Comparison of ENCODE assay signal across 8 mouse cellular contexts in genomic region chr11:103333719-103334398, GRCm38 (mm10). TPM values are rescaled to one million over a fixed set of nuclear protein-coding genes. Genes with fewer than 3 reads are reported as not detected.
DNase-seq lines count a peak whose midpoint lies in the region; ATAC-seq and TF ChIP-seq lines count a peak whose summit lies in the region.

No protein-coding gene starts in this region.

- no peaks in the 10 kb centered on the region for H3K9me3 ChIP-seq in heart, embryonic 11.5 days (replicated peaks; ENCODE audit: control insufficient read depth, low read length)
- no peaks in the 10 kb centered on the region for H3K9me3 ChIP-seq in kidney, embryonic 16.5 days (ENCODE audit: low read length)

- DNase-seq in urinary bladder, postnatal 14 days (ENCODE audit: low spot score), result peak; percentile 70
- no peak for DNase-seq in urinary bladder, adult 18-20 months (ENCODE audit: low spot score in 2 of 2)
- peak; percentile 69 to 74 for DNase-seq in cerebellum, postnatal 36 days
- DNase-seq in lung, postnatal 4 days, result peak; percentile 52 to 54
- no peak for DNase-seq in frontal cortex, postnatal 25 days (ENCODE audit: low spot score in 2 of 2)

- H3K4me3 ChIP-seq in heart, embryonic 11.5 days (ENCODE audit: low read depth, low read length), result peak overlapping the region; percentile 38
- peak overlapping the region; percentile 23; the same call in 1 of the 2 replicates for H3K4me3 ChIP-seq in kidney, embryonic 16.5 days (ENCODE audit: low read length)
- peak overlapping the region; percentile 16; the same call in 1 of the 2 replicates for H3K4me3 ChIP-seq in testis, adult 2 months (ENCODE audit: control insufficient read depth, low read depth, low read length)

- peaks cover 10% of the 10 kb centered on the region; the same call in 1 of the 2 replicates for H3K4me1 ChIP-seq in heart, embryonic 11.5 days (ENCODE audit: control insufficient read depth, insufficient read depth, low read length)
- H3K4me1 ChIP-seq in kidney, embryonic 16.5 days (ENCODE audit: insufficient read depth, low read length), result peaks cover 21% of the 10 kb centered on the region
- H3K4me1 ChIP-seq in testis, adult 2 months (ENCODE audit: control insufficient read depth, insufficient read depth, low read length), result peaks cover 14% of the 10 kb centered on the region

- H3K9ac ChIP-seq in heart, embryonic 11.5 days (ENCODE audit: low read depth, low read length), result no peak overlapping the region
- H3K9ac ChIP-seq in kidney, embryonic 16.5 days (replicated peaks; ENCODE audit: low read length), result 0 out of 2 replicates have a peak overlapping the region, but pooled peaks have one; percentile 2

- H3K27me3 ChIP-seq in heart, embryonic 11.5 days (ENCODE audit: control insufficient read depth, insufficient read depth, low read length), result peaks cover 26% of the 10 kb centered on the region
- H3K27me3 ChIP-seq in kidney, embryonic 16.5 days (ENCODE audit: insufficient read depth, low read length), result peaks cover 10% of the 10 kb centered on the region
- H3K27me3 ChIP-seq in testis, adult 2 months (ENCODE audit: control insufficient read depth, insufficient read depth, low read length), result no peaks in the 10 kb centered on the region

- peak; percentile 42; the same call in 1 of the 2 replicates for TF ChIP-seq CTCF in testis, adult 2 months (IDR thresholded peaks at IDR 0.05; ENCODE audit: control insufficient read depth, insufficient read depth, insufficient replicate concordance, low read depth, low read length)

- no peak for TF ChIP-seq POLR2A in testis, adult 2 months (IDR thresholded peaks at IDR 0.05; ENCODE audit: control insufficient read depth, low read depth, low read length)

- no peak overlapping the region for H3K27ac ChIP-seq in heart, embryonic 11.5 days (ENCODE audit: low read depth, low read length)
- no peak overlapping the region for H3K27ac ChIP-seq in kidney, embryonic 16.5 days (ENCODE audit: low read length)
- H3K27ac ChIP-seq in testis, adult 2 months (ENCODE audit: control insufficient read depth, insufficient read depth, low read depth, low read length), result no peak overlapping the region

- WGBS in heart, embryonic 11.5 days (ENCODE audit: insufficient replicate concordance), result 18% methylated on average over 40 of the region's 40 CpGs
- 18% methylated on average over 40 of the region's 40 CpGs for WGBS in kidney, embryonic 16.5 days

- no peaks in the 10 kb centered on the region for H3K36me3 ChIP-seq in heart, embryonic 11.5 days (ENCODE audit: control insufficient read depth, insufficient read depth, low read length)
- no peaks in the 10 kb centered on the region for H3K36me3 ChIP-seq in kidney, embryonic 16.5 days (ENCODE audit: insufficient read depth, low read length)
- H3K36me3 ChIP-seq in testis, adult 2 months (ENCODE audit: control insufficient read depth, insufficient read depth, low read length), result no peaks in the 10 kb centered on the region

- peak overlapping the region; percentile 67 for H3K4me2 ChIP-seq in heart, embryonic 11.5 days
- H3K4me2 ChIP-seq in kidney, embryonic 16.5 days (replicated peaks; ENCODE audit: low read depth, low read length), result peak overlapping the region; percentile 44

- no peak for ATAC-seq in heart, embryonic 11.5 days (replicated peaks; ENCODE audit: insufficient number of reproducible peaks, low FRiP score, low TSS enrichment)
- ATAC-seq in kidney, embryonic 16.5 days (ENCODE audit: low FRiP score, low TSS enrichment), result no peak

RNA-seq across cellular contexts. Expression of gene Arhgap27, which starts 29.6 kb away (rescaled TPM):
- 3.4 and 4.4 TPM in 2 replicates for polyA plus RNA-seq in heart, embryonic 11.5 days (2014; fragmentation: Nextera tagmentation; extraction: Ambion mirVana)
- 17.8 and 18.7 TPM in 2 replicates for polyA plus RNA-seq in kidney, embryonic 16.5 days (2015; fragmentation: Nextera tagmentation; extraction: Ambion mirVana)
- polyA plus RNA-seq in testis, adult 2 months (2012; rRNA removed), result 1.0 and 1.6 TPM in 2 replicates

Comparison
In these comparisons a context has a peak if more than half of its experiments do, and no peak if none do; other contexts are left out.
1. DNase-seq: peak in urinary bladder, postnatal 14 days (single experiment), cerebellum, postnatal 36 days (2 of 2) and lung, postnatal 4 days (2 of 2); none in urinary bladder, adult 18-20 months (0 of 2) and frontal cortex, postnatal 25 days (0 of 2).
2. Peak in every context shown above with its lines, with median percentiles within 50 percentile points of each other: H3K4me3 ChIP-seq.